Mouse (Mus musculus) MEL (cell line): Measurements from ENCODE around the gene Tmc8.

Experiments used
- CTCF ChIP-seq, 3 experiments: IDR thresholded peaks in 2 of 3; conservative IDR thresholded peaks in 1 of 3; 2 replicates each; pipeline ENCODE4 v1.5.1; 2011 to 2012; ENCODE audit warnings: low read length in 3 of 3, low read depth in 2 of 3, mild to moderate bottlenecking in 2 of 3, improper control_type of control experiment in 1 of 3, inconsistent platforms in 1 of 3, mixed read lengths in 1 of 3, moderate library complexity in 1 of 3; ENCODE audit not compliant: control insufficient read depth in 1 of 3, insufficient read depth in 1 of 3, poor library complexity in 1 of 3, severe bottlenecking in 1 of 3
- ETS1 ChIP-seq: IDR thresholded peaks from 2 replicates; pipeline ENCODE4 v1.6.1; 2012; ENCODE audit warnings: low read depth, mild to moderate bottlenecking, inconsistent platforms, low read length, improper control_type of control experiment, moderate library complexity
- MAZ ChIP-seq: IDR thresholded peaks from 2 replicates; pipeline ENCODE4 v1.6.1; 2012; ENCODE audit warnings: low read depth, mild to moderate bottlenecking, inconsistent platforms, low read length, improper control_type of control experiment
- MEF2A ChIP-seq: IDR thresholded peaks from 2 replicates; pipeline ENCODE4 v1.6.1; 2014; ENCODE audit warnings: low read depth, mild to moderate bottlenecking, inconsistent platforms, low read length, improper control_type of control experiment; ENCODE audit not compliant: poor library complexity, insufficient replicate concordance, severe bottlenecking; ENCODE audit errors: extremely low read depth
- MYC ChIP-seq: IDR thresholded peaks from 2 replicates; pipeline ENCODE4 v1.6.1; 2011; ENCODE audit warnings: low read depth, mild to moderate bottlenecking, low read length, improper control_type of control experiment, moderate library complexity
- NELFE ChIP-seq: IDR thresholded peaks from 2 replicates; pipeline ENCODE4 v1.6.1; 2011; ENCODE audit warnings: low read depth, low read length, improper control_type of control experiment
- POLR2A ChIP-seq, 2 experiments: IDR thresholded peaks; 2 replicates each; pipeline ENCODE4 v1.6.1; 2011 to 2012; ENCODE audit warnings: low read length in 2 of 2, mild to moderate bottlenecking in 2 of 2, control low read depth in 1 of 2, improper control_type of control experiment in 1 of 2, low read depth in 1 of 2, moderate library complexity in 1 of 2; ENCODE audit not compliant: control insufficient read depth in 1 of 2, insufficient read depth in 1 of 2, poor library complexity in 1 of 2
- RAD21 ChIP-seq: IDR thresholded peaks from 2 replicates; pipeline ENCODE4 v1.6.1; 2011; ENCODE audit warnings: mild to moderate bottlenecking, low read depth, low read length, improper control_type of control experiment
- SIN3A ChIP-seq: IDR thresholded peaks from 2 replicates; pipeline ENCODE4 v1.6.1; 2012; ENCODE audit warnings: low read length, improper control_type of control experiment, inconsistent platforms
- TAL1 ChIP-seq: IDR thresholded peaks from 2 replicates; pipeline ENCODE4 v1.6.1; 2012; ENCODE audit warnings: mild to moderate bottlenecking, inconsistent platforms, low read length, moderate library complexity, mixed read lengths
- TBP ChIP-seq: IDR thresholded peaks from 2 replicates; pipeline ENCODE4 v1.8.0; 2011; ENCODE audit warnings: low read depth, low read length, improper control_type of control experiment
- TCF12 ChIP-seq: IDR thresholded peaks from 2 replicates; pipeline ENCODE4 v1.6.1; 2014; ENCODE audit warnings: low read depth, mild to moderate bottlenecking, inconsistent platforms, low read length, improper control_type of control experiment, moderate library complexity
- USF1 ChIP-seq: IDR thresholded peaks from 2 replicates; pipeline ENCODE4 v1.6.1; 2014; ENCODE audit warnings: low read depth, mild to moderate bottlenecking, inconsistent platforms, low read length, improper control_type of control experiment, moderate library complexity
- ZNF384 ChIP-seq: IDR thresholded peaks from 2 replicates; pipeline ENCODE4 v1.6.1; 2012; ENCODE audit warnings: low read depth, mild to moderate bottlenecking, inconsistent platforms, low read length, improper control_type of control experiment

DNA sequence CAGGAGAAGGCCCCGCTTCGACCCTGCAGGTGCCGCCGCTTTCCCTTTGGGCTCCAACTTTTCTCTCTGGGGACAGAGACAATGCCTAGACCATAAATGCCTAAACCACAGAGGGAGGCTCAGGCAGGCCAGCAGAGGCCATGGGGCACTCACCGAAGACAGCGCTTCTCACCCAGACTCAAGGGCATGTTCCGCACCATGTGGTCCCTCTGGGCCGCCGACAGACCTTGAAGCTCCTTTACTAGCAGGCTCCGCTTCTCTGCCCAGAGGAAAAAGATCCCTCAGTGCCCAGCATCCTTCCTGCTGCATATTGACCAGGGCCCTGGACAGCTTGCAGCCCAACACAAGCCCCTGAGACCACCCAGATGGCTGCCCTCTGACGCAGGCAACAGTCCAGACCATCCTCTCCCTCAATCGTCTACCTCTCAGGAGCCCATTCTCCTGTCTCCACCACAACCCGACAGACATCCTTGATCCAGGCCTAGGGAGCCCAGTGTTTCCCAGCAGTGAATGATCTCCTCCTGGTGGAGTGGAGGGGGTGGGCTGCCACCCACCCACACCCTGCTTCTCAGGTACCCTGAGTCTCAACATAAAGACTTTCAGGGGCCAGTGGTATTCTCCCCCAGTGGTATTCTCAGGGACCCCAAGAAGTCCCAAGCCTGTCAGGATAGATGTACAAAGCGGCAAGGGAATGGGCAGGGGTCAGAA lies 5.6 kb upstream of the Tmc8 start:
- no peak for TF ChIP-seq TCF12
- TF ChIP-seq MEF2A, result no peak
- no peak for TF ChIP-seq RAD21
- TF ChIP-seq TBP, result no peak
- no peak for TF ChIP-seq CTCF (IDR thresholded peaks at IDR 0.05 in 2 of 3, conservative IDR thresholded peaks at IDR 0.05 in 1 of 3; ENCODE audit: control insufficient read depth in 1 of 3, insufficient read depth in 1 of 3, low read depth in 2 of 3, low read length in 3 of 3, poor library complexity in 1 of 3, severe bottlenecking in 1 of 3)
- TF ChIP-seq POLR2A (IDR thresholded peaks at IDR 0.05; ENCODE audit: control insufficient read depth in 1 of 2, insufficient read depth in 1 of 2, low read depth in 1 of 2, low read length in 2 of 2, poor library complexity in 1 of 2), result no peak
- no peak for TF ChIP-seq NELFE
- no peak for TF ChIP-seq MAZ
- no peak for TF ChIP-seq SIN3A
- TF ChIP-seq USF1, result no peak
- no peak for TF ChIP-seq ETS1
- no peak for TF ChIP-seq ZNF384
- no peak for TF ChIP-seq TAL1
- no peak for TF ChIP-seq MYC
